Mouse (Mus musculus) heart, embryonic 16.5 days (tissue): ENCODE measurements around the gene Xpa. TPM values are rescaled to one million over a fixed set of nuclear protein-coding genes. Genes with fewer than 3 reads are reported as not detected.
"Not testable (repeated sequence)": the region's sequence is repeated elsewhere in the genome, so short reads cannot be mapped to it uniquely, and the experiment has no call there.

ENCODE experiments used
- ATAC-seq: fragments of 200-750 bp; cut with Nextera tagmentation; replicated peaks from 2 replicates; pipeline ENCODE4 v1.8.0; 2017; ENCODE audit warnings: moderate number of reproducible peaks; ENCODE audit not compliant: insufficient read depth, low FRiP score; ENCODE audit errors: extremely low read depth
- H3K27ac ChIP-seq: fragments of 300-500 bp; sonication (generic); 2 replicates; pipeline ENCODE4 v1.5.1; 2014; ENCODE audit warnings: mild to moderate bottlenecking, low read length, control low read depth, moderate library complexity
- H3K27me3 ChIP-seq: fragments of 300-500 bp; sonication (generic); 2 replicates; pipeline ENCODE4 v1.6.1; 2014; ENCODE audit warnings: low read length, mixed read lengths; ENCODE audit not compliant: control insufficient read depth, insufficient read depth
- H3K36me3 ChIP-seq: fragments of 300-500 bp; sonication (generic); 2 replicates; pipeline ENCODE4 v1.6.1; 2014; ENCODE audit not compliant: control insufficient read depth, insufficient read depth
- H3K4me1 ChIP-seq: fragments of 300-500 bp; sonication (generic); 2 replicates; pipeline ENCODE4 v1.6.1; 2014; ENCODE audit warnings: low read length, mixed read lengths; ENCODE audit not compliant: control insufficient read depth, insufficient read depth
- H3K4me2 ChIP-seq: fragments of 300-500 bp; sonication (generic); 2 replicates; pipeline ENCODE4 v1.6.1; 2014; ENCODE audit warnings: low read depth, mild to moderate bottlenecking, control low read depth, low read length
- H3K4me3 ChIP-seq: fragments of 300-500 bp; sonication (generic); 2 replicates; pipeline ENCODE4 v1.5.1; 2014; ENCODE audit warnings: mild to moderate bottlenecking, control low read depth, low read length
- H3K9ac ChIP-seq: fragments of 300-500 bp; sonication (generic); 2 replicates; pipeline ENCODE4 v1.6.1; 2014; ENCODE audit warnings: low read length, control low read depth
- H3K9me3 ChIP-seq: fragments of 300-500 bp; sonication (generic); replicated peaks from 2 replicates; pipeline ENCODE4 v1.6.1; 2016; ENCODE audit warnings: low read length; ENCODE audit not compliant: control insufficient read depth
- WGBS: fragments of 180-500 bp; shearing (Covaris S2); extraction: QIAGEN DNeasy Blood & Tissue Kit; methylation state at CpG from one replicate; pipeline ENCODE4 v1.1.7; 2014; 5-methylcytosine and 5-hydroxymethylcytosine counted together
- polyA plus RNA-seq: library from polyadenylated mRNA; unstranded; fragments of >200 nt; fragmentation: Nextera tagmentation; extraction: Ambion mirVana; gene quantifications from 2 replicates; pipeline ENCODE4 v1.2.1, GENCODE M21; 2015

Gene Xpa
- polyA plus RNA-seq, 1 experiment from 2014 or later, result 15.2 TPM

DNA sequence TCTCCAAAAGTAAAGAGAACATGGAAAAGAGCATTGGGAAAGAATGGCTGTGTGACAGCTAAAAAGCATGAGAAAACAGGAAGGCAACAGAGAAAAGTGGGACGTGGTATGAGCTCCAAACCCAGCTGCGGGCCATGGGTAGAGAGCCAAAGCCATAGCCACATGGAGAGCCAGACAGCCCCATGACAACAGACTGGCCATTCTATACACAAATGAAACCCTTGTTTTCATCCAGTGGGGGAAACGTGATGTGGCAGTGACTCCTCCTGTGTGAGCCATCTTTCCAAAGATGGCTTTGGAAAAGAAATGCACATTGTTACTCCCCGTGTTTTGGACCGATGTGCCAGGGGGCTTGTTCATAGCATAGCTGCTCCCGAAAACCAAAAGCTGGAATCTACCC, 402 bp upstream of the Xpa start:
- no peaks in the 10 kb centered on the region for H3K9me3 ChIP-seq
- peak overlapping the region; percentile 66 for H3K4me2 ChIP-seq
- no peak; the same call in 1 of the 2 replicates for ATAC-seq
- peak overlapping the region; percentile 73 for H3K4me3 ChIP-seq
- H3K27me3 ChIP-seq, result peaks cover 13% of the 10 kb centered on the region
- H3K4me1 ChIP-seq, result peaks cover 7% of the 10 kb centered on the region
- peak overlapping the region; percentile 83 for H3K9ac ChIP-seq
- no peaks in the 10 kb centered on the region for H3K36me3 ChIP-seq
- 37% methylated on average over 6 of the region's 6 CpGs for WGBS
- peak overlapping the region; percentile 62 for H3K27ac ChIP-seq

DNA sequence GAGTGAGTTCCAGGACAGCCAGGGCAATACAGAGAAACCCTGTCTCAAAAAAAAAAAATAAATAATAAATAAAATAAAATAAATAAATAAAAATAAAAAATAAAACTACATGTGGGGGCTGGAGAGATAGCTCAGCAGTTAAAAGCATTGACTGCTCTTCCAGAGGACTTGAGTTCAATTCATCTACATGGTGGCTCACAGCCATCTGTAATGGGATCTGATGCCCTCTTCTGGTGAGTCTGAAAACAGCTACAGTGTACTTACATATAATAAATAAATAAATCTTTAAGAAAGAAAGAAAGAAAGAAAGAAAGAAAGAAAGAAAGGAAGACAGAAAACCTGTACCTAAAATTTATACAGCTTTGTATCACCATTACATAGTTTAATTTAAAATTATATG, 4.1 kb downstream of the Xpa start:
- H3K4me2 ChIP-seq, H3K4me3 ChIP-seq, H3K27ac ChIP-seq, H3K27me3 ChIP-seq, H3K36me3 ChIP-seq, H3K9ac ChIP-seq, ATAC-seq, H3K4me1 ChIP-seq, H3K9me3 ChIP-seq: not testable (repeated sequence)

DNA sequence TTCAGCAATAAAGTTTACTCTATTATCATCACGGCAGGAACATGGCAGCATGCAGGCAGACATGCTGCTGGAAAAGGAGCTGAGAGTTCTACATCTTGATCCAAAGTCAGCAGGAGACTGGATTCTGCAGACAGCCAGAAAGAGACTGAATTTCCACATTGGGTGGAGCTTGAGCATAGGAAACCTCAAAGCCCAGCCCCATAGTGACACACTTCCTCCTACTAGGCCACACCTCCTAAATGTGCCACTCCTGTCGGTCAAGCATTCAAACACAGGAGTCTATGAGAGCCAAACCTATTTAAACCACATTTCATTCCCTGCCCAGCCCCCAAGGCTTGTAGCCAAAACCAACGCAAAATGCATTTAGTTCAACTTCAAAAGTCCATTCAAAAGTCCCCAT, 9.6 kb downstream of the Xpa start:
- H3K27me3 ChIP-seq, result no peaks in the 10 kb centered on the region
- no peaks in the 10 kb centered on the region for H3K4me1 ChIP-seq
- ATAC-seq, result no peak
- H3K4me3 ChIP-seq, result no peak overlapping the region
- 67% methylated on average over 3 of the region's 3 CpGs for WGBS
- peaks cover 37% of the 10 kb centered on the region for H3K36me3 ChIP-seq
- no peak overlapping the region for H3K4me2 ChIP-seq
- H3K9ac ChIP-seq, result no peak overlapping the region
- no peak overlapping the region for H3K27ac ChIP-seq
- no peaks in the 10 kb centered on the region for H3K9me3 ChIP-seq

DNA sequence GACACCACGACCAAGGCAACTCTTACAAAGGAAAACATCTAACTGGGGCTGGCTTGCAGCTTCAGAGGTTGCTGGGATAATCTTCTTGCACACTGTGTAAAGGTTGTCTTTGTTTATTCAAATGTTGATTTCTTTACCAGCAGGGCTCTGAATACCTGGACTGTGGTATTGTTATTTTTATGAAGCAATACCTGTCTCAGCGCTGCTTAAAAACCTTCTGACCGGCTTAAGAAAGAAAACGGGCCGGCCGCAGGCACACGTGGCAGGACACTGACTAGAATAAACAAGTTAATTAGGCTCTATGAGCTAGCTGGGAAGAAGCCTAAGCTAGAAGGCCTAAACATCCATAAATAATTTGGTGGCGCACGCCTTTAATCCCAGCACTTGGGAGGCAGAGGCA, 10.2 kb downstream of the Xpa start:
- Histone ChIP-seq H3K36me3 (peaks cover 41% of the 10 kb centered on the region), H3K27ac (no peak overlapping the region), H3K9ac (no peak overlapping the region), H3K4me1 (no peaks in the 10 kb centered on the region), H3K4me3 (no peak overlapping the region), H3K9me3 (no peaks in the 10 kb centered on the region), H3K4me2 (no peak overlapping the region), H3K27me3 (no peaks in the 10 kb centered on the region)
- WGBS, result 85% methylated on average over 9 of the region's 9 CpGs
- no peak for ATAC-seq

DNA sequence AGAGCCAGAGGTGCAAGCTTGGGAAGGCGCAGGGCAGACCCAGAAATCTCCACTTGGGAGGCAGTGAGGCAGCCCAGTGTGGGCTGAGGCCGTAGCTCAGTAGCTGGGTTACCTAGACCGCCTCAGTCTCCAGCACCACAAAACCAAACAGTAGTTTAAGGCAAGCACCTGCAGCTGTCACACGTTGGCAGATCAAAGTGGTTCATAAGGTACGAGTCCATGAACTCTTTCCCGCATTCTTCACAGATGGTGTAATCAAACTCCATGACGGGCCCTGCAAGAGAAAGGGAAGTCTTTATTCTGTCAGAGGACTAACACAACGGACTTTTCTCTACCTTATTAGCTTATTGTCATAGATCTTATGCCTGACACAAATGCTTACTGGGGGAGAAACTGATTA, 10.7 kb downstream of the Xpa start:
- Histone ChIP-seq H3K4me2 (no peak overlapping the region), H3K27me3 (no peaks in the 10 kb centered on the region), H3K9me3 (no peaks in the 10 kb centered on the region), H3K4me3 (no peak overlapping the region), H3K9ac (no peak overlapping the region), H3K27ac (no peak overlapping the region), H3K36me3 (peaks cover 41% of the 10 kb centered on the region), H3K4me1 (no peaks in the 10 kb centered on the region)
- 64% methylated on average over 8 of the region's 8 CpGs for WGBS
- ATAC-seq, result no peak

DNA sequence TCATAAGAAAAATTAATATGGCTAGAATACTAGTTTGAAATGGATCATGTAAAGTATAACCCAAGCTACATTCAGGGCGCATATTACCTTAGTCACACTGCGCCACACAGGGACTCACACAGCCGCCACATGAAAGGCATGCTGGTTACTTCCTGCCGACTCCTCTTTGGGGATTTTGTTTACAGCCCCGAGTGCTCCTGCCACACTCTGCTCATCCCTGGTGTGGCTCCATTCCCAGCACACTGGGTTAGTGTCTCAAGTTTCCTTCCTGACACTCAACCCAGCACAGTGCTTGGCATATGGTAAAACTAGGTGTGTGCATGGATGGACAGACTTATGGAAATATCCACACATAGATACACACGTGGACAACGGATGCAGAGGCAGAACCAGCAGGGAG, 13.9 kb downstream of the Xpa start:
- H3K4me2 ChIP-seq, result no peak overlapping the region
- H3K4me3 ChIP-seq, result no peak overlapping the region
- no peaks in the 10 kb centered on the region for H3K27me3 ChIP-seq
- H3K27ac ChIP-seq, result no peak overlapping the region
- H3K36me3 ChIP-seq, result peaks cover 56% of the 10 kb centered on the region
- no peak overlapping the region for H3K9ac ChIP-seq
- H3K9me3 ChIP-seq, result no peaks in the 10 kb centered on the region
- H3K4me1 ChIP-seq, result no peaks in the 10 kb centered on the region
- WGBS, result 85% methylated on average over 7 of the region's 7 CpGs
- ATAC-seq, result no peak

DNA sequence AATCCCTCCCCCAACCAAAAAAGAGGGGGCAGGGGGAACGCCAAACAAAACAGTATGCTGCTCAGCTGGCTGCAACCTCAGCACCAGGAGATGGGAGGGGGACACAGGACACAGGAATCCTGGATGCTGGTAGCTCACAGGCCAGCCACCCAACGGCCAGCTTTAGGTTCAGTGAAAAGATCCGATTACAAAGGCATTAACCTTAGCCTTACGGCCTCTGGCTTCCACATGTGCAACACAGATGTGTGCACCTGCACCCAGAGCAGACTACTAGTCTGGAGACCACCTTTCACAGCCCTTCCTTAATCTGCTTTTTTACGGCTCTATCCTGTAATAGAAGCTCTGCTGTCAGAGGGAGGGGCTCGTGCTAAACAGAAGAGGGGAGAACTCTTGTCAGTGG, 14.9 kb downstream of the Xpa start:
- H3K9me3 ChIP-seq, result no peaks in the 10 kb centered on the region
- no peak overlapping the region for H3K27ac ChIP-seq
- peaks cover 56% of the 10 kb centered on the region for H3K36me3 ChIP-seq
- H3K27me3 ChIP-seq, result no peaks in the 10 kb centered on the region
- ATAC-seq, result no peak
- 73% methylated on average over 6 of the region's 6 CpGs for WGBS
- H3K4me3 ChIP-seq, result no peak overlapping the region
- no peak overlapping the region for H3K9ac ChIP-seq
- H3K4me2 ChIP-seq, result no peak overlapping the region
- no peaks in the 10 kb centered on the region for H3K4me1 ChIP-seq

DNA sequence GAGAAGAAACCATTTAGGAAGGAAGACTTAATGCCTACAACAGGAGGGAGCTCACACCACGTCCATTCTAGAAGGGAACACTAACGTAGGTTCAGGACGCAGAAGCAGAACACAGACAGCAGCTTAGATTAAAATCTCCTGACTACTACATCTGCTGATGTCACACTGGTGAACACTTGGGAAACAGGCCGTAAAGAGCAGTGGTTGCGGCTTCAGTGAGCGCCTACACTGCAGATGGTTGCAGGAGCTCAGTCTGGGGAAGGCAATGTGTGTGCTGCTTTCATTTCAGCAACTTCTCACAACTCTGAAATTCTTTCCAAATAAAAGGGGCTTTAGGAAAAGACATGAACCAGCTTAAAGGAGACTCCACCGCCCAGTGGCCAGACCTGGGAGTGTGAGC, 18.6 kb downstream of the Xpa start:
- Histone ChIP-seq H3K4me3 (no peak overlapping the region), H3K4me1 (no peaks in the 10 kb centered on the region), H3K27me3 (no peaks in the 10 kb centered on the region), H3K36me3 (peaks cover 59% of the 10 kb centered on the region), H3K4me2 (no peak overlapping the region), H3K9me3 (no peaks in the 10 kb centered on the region), H3K9ac (no peak overlapping the region), H3K27ac (no peak overlapping the region)
- 86% methylated on average over 7 of the region's 7 CpGs for WGBS
- no peak for ATAC-seq

DNA sequence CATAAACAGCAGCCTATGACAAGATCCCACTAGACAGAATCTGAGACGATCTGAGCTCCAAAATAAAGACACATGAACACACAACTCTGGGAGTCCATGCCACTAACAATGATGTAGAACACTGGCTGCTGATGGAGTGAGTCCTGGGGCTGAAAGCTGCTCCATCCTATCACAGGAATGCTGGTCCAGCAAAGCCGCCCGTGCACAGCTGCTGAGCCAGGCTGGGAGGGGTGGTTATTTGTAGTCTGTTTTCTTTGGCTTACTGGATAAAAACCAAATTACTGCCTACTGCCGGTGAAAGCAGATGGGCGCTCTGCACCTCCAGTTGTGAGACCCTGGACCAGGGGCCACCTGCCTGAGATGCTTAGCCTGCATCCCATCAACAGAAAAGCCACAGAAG, 19.1 kb downstream of the Xpa start:
- no peaks in the 10 kb centered on the region for H3K4me1 ChIP-seq
- no peak overlapping the region for H3K9ac ChIP-seq
- ATAC-seq, result no peak
- 68% methylated on average over 5 of the region's 5 CpGs for WGBS
- H3K27ac ChIP-seq, result no peak overlapping the region
- no peaks in the 10 kb centered on the region for H3K27me3 ChIP-seq
- H3K4me3 ChIP-seq, result no peak overlapping the region
- peaks cover 58% of the 10 kb centered on the region for H3K36me3 ChIP-seq
- H3K4me2 ChIP-seq, result no peak overlapping the region
- H3K9me3 ChIP-seq, result no peaks in the 10 kb centered on the region

DNA sequence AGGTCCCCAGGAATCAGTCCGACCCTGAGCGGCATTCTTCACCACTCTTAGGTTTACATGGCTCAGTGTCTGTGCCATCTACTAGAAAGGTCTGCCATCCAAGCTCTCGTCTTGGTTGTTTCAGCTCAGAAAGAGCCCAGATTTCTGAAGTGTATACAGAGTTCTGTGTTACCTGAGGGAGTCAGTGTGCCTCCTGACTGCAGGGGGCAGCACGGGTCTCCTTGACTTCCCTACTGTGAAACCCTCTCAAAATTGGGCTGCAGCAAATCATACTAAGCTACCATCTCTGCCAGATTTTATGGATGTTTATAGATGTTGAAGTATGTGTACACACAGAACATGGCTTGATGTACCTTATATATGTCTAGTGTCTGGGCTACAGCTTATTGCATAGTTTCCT, 19.8 kb downstream of the Xpa start:
- no peak overlapping the region for H3K27ac ChIP-seq
- H3K4me1 ChIP-seq, result no peaks in the 10 kb centered on the region
- H3K9ac ChIP-seq, result no peak overlapping the region
- no peaks in the 10 kb centered on the region for H3K9me3 ChIP-seq
- H3K4me3 ChIP-seq, result no peak overlapping the region
- H3K4me2 ChIP-seq, result no peak overlapping the region
- WGBS, result 71% methylated on average over 4 of the region's 4 CpGs
- no peaks in the 10 kb centered on the region for H3K27me3 ChIP-seq
- no peak for ATAC-seq
- H3K36me3 ChIP-seq, result peaks cover 65% of the 10 kb centered on the region
